Mouse (Mus musculus): Measurements from ENCODE around the gene Phf3.

The Phf3 gene

DNA sequence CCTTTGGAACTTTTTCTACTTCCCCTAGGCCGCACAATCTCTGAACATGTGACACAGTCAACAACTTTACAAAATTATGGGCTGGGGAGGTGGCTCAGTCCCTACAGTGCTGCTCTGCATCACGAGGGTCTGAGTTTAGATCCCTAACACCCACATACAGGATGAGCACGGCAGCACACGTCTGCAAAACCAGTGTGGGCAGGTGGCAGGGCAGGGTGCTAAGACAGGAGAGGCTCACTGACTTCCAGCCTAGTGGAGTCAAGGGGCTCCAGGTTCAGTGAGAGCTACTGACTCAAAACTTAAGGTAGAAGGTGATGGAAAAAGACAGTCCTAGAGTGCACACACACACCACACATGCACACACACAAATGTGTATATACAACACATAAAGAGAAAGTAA is 40.9 kb downstream of the Phf3 start:
- DNase-seq (ENCODE audit: low read depth, low spot score) = no peak

DNA sequence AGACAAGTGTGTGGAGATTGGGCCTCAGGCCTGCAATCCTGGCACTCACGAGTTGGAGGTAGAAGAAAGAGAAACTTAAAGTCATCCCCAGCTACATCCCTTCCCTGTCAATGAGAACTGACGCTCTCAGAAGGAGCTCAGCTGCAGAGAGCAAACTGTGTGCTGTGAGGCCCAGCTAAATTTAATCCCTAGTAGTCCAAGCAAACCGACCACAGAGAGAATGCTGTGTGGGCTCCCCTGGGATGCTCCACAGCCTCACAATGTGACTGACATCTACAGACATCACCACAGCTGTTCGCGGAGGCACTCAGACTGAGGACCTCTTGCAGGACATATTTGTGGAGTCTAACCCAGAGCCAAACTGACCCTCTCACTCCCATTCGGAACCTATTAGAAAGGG is 54.3 kb downstream of the Phf3 start:
- DNase-seq (ENCODE audit: low read depth, low spot score) = no peak

DNA sequence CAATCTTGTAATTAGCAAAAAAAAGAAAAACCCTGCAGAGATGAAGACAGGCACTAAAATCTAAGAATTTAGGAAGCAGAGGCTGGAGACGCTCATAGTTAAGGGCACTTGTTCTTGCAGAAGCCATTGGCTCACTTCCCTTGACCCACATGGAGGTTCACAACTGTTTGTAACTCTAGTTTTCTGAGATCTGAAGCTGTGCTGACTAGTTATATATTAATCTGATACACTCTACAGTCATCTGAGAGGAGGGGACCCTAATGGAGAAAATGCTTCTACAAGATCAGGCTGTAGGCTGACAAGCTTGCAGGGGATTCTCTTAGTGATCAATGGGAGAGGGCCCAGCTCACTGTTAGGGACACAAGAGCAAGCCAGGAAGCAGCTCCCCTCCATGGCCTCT is 58.1 kb downstream of the Phf3 start:
- no peak for DNase-seq (ENCODE audit: low read depth, low spot score)

DNA sequence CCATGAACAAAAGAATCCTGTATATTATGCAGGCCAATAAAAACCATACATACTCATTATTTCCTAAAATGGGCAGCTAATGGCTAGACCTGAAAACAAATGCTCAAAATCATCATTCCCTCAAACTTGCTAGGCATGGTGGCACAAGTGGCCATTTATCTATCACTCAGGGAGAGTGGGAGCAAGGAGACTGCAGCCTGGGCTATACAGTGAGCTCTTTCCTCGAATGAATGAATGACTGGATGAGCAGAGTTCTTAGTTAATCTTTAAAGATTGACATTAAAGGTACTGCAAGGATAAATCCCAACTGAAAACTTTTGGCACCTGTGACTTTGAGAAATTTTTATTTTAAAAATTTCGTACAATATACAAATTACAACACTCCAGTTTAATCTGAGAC is 58.7 kb downstream of the Phf3 start:
- no peak for DNase-seq (ENCODE audit: low read depth, low spot score)

DNA sequence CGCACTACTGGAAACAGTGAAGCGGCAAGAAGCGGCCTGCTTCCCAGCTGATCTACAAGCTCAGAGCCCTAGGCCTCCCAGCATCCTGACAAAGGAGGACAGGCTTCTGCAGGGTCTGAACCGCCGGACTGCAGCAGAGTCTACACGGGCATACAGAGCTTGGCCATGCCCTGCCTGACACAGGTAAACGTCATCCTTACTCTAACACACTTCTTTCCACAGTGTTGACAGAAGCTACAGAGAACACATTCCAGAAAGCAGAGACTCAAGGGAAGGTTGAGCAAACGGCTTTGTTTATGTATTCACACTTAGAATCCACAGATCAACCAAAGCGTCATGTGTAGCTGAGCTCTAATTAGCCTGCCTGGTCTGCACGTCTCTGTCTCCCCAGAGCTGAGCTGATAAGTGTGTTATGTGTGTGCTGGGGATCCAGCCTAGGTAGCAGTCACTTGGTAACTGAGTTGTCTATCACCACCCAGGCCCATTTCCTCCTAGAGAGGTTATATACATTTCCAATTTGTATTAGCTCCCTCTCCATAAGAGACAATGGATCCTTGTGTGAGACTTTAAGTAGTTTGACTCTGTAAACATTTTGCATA is 65.5 kb downstream of the Phf3 start:
- no peak for DNase-seq (ENCODE audit: low read depth, low spot score)

DNA sequence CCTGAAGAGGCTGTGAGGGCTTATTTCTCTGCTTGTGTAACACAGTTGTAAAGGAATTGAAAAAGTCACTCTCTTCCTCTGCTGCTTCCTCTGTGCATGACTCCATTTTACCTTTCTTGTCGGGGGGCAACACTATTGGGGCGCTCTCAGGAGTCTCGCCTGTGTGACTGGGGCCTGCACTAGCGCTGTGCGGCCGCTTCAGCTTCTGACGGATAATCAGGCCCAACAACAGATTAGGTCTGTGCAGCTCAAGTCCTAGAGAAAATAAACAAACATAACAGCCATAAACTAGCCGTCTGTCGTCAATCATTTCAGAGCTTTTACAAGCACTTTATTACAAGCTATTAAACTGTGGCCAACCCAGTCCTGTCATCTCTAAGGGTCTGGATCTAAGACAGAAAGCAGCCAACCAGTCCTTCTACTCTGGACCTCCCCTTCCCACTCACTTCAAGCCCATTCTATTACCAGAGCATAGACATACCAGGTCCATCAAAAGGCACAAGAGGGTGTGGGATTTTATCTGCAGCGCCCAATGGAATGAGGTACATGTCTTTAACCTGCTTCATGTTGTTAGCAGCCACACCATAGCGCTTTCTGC is 67.9 kb downstream of the Phf3 start:
- no peak for DNase-seq (ENCODE audit: low read depth, low spot score)

DNA sequence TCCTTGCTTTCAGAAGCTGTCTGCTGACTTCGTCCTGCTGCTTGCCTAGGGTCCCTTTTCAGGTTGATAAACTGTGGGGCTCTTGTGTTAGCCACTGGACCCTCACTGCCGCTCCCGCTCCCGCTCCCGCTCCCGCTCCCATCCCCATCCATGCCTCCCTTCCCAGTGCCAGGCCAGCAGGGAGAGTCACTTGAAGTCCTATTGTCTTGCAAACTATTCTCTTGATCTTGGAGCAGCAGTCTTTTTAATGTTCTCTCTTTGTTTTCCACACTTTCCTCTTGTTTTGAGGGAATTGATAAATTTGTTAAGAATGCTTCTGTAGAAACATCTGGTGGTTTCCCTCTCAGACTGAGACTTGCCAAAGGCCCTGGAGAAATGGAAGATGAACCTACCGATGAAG is 68.8 kb downstream of the Phf3 start:
- DNase-seq (ENCODE audit: low read depth, low spot score) = no peak

DNA sequence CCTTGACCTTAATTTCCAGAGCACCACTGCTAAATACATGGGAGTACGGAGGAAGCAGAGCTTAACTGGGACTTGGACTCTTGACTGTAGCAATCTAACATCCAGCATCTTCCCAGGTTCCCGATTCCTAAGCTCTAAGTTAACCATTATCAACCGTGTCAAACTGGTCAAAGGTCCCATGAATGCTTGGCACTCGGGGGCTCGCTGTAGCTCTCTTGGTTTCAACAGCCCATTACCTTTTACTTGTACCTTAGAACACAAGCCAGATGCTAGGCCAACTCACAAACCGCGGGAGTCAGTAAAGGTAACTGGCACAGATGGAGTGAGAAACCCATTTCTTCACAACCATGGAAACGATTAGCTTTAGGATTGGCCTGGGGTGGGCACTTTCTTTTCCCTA is 71.8 kb downstream of the Phf3 start:
- DNase-seq (ENCODE audit: low read depth, low spot score) = no peak

DNA sequence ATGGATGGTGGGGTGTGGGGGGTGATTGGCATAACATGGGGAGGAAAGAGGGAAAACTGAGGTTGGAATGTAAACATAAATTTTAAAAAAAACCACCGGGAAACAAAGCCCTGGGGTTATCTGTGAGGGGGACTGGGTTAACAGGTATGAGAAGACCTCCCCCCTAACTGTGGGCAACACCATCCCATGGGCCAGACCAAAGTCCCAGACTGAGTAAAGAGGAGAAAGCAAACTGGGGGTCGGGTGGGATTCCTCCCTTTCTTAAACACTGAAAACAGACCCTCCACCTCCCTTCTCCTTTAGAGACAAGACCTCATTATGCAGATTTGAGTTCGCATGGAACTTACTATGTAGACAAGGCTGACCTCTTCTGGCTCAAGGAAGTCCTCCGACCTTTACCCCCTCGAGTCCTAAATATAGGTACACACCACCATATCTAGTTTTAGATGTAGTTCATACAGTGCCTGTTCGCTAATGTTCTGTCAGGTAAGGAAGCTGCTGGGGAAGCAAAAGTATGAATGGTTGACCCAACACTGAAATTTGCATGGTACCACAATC is 74.4 kb downstream of the Phf3 start:
- DNase-seq (ENCODE audit: low read depth, low spot score) = no peak

DNA sequence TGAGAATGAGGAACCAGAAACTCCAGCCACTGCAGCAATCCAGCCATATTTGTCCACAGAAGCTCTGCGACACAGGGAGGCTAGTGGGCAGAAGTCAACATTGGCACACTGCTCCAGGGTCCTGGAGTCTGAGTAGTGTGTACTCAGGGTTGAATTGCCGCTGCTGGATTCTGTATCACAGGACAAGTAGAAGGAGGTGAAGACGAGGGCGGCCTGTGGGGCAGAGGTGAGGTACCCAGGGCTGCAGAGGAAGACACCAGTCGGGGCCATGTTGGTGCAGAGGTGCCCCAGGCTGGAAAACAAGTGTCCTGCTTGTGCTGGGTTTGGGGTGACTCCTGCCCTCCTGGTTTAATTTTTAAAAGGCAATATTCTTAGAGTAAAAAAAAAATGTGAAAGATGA is 79.1 kb downstream of the Phf3 start:
- DNase-seq (ENCODE audit: low read depth, low spot score) = no peak

DNA sequence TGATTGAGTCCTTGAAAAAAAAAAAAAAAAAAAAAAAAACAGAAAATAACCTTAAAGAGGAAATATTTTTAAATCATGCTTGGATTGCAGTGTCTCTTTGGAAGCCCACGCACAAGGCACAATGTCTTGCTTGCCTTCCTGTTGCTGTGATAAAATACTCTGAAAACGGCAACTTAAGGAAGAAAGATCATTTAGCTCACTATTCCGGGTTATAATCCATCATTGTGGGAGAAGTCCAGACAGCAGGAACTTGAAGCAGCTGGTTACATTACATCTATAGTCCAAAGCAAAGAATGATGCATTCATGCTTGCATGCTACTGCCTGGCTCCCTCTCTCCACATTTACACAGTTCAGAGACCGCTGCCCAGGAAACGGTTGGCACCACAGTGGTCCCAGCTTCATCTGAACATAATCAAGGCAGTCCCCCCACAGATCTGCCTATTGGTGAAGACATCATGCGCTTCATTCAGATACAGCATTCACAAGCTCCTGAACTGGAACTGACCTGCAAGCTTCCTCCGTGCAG is 80.3 kb downstream of the Phf3 start:
- no peak for DNase-seq (ENCODE audit: low read depth, low spot score)

DNA sequence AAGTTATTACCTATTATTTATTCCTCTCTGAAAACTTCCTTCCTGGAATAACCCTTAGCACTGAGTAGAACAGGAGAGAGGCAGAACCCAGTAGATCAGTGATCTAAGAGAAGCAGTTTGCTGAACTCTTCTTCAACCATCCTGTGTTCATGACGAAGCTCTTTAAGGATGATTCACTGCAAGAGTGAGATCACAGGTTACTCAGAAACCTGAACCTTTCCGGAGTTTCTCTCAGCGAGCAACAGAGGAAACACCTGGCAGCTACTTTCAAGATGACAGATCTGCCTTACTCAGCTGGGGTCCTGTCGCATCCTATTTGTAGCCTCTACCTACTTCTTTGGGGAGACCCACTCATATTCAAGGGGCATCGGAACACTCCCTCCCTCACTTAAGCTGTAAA is 80.8 kb downstream of the Phf3 start:
- no peak for DNase-seq (ENCODE audit: low read depth, low spot score)

DNA sequence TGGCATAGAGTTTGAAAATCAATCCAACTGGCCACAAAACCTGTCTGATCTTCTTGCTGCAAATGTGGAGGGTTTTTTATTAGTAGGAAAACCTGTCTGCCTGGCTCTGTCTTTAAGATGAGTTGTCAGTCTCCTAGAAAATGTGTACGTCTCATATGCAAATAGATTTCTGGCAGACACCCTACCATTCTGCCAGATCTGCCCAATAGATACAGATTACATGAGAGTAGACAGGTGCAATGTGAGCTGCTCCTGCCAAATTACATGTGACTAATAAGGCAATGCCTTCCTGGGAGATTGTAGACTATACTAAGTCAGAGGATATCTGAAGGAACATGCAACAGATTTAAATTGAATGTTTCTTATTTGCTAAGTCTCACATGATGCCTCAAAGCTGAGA is 83.5 kb downstream of the Phf3 start:
- no peak for DNase-seq (ENCODE audit: low read depth, low spot score)

DNA sequence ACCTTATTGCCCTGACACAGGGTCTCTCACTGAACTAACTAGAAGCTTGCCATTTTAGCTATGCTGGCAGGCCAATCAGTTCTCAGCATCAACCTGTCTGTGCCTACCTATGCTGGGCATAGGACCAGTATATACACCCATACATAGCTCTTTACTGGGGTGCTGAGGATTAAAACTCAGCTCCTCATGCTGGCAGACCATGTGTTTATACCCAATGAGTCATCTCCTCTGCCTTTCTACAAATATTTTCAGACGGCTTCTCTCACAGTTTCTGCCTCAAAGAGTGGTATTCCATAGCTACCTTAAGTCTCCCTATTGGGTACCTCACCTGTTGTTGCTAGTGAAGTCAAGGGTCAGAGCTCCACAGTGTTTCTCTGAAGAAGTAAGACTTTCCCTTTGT is 84.0 kb downstream of the Phf3 start:
- DNase-seq (ENCODE audit: low read depth, low spot score) = no peak

DNA sequence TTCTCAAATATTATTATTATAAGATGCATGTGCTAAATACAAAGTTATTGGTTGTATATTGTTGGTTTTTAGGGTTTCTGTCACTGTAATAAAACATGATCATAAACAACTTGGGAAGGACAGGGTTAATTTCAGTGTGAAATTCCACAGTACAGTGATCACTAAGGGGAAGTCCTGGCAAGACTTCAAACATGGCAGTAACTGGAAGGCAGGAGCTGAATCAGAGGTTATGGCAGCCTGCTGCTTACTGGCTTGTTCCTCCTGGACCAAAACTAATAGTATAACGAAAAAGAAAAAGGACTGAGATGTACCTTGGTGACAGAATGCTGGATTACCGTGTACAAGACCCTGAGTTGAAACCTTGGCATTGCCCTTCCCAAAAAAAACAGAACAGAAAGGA is 84.7 kb downstream of the Phf3 start:
- DNase-seq (ENCODE audit: low read depth, low spot score) = no peak

DNA sequence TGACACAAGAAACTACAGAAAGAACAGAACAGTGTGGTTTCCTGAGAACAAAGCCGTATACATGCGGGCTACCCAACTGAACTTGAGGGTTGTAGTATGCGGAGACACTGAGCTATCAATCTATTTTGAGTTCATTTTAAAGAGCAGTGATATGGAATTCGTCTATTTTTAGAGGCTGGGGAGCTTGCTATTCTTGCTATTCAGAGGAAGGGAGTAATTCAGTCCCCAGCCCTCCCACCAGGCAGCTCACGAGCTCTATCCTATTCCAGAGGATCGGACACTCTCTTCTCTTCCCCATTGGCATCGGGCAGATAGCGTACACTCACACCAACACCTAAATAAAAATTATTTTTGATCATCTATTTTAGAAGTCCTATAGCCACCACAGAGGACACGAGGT is 87.1 kb downstream of the Phf3 start:
- DNase-seq (ENCODE audit: low read depth, low spot score) = no peak

DNA sequence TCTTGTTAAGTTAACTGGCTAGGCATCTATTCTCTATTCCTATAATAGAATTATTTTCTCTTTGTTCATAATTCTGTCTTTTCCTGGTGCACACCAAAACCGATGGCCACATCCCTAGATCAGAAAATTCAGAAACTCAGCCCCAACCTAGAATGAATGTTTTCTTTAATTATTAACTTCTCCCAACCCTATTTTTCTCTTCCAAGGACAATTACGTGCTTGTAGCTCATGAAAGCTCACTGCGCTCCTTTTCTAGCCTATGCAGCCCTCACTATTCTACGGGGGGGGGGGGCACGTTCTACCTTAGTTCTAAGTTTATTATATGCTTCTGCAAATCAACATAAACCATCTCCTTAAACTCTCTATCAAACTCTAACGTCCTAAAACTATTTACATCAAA is 90.0 kb downstream of the Phf3 start:
- no peak for DNase-seq (ENCODE audit: low read depth, low spot score)

DNA sequence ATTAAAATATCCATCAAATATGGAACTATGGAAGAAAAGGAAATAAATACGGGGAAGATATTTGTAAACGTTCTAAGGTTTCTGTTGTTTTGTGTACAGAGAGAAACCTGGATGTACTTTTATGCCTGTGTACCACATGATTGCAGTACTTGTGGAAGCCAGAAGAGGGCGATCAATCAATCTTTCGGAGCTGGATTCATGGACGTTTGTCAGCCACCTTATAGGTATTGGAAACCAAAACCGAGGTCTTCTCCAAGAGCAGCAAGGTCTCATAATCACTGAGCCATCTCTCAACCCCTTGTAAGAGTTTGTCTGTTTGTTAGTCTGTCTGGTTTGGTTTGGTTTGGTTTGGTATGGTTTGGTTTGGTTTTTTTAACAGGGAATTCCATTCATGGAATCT is 93.4 kb downstream of the Phf3 start:
- DNase-seq (ENCODE audit: low read depth, low spot score) = no peak

DNA sequence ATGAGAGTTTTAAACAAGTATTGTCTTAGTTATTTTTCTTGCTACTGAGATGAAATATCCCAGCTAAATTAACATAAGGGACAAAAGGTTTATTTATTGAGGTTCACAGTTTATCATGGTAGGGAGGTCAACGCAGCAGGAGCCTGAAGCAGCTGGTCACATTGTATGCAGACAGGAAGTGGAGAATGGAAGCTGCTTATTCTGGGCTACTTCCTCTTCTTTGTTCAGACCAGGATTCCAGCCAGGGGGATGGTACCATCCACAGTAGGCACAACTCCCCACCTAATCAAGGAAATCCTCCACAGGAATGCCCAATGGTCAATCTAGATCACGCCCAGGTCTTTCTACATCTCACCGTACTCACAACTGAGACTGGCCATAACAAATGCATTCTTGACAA is 94.2 kb downstream of the Phf3 start:
- DNase-seq (ENCODE audit: low read depth, low spot score) = no peak

DNA sequence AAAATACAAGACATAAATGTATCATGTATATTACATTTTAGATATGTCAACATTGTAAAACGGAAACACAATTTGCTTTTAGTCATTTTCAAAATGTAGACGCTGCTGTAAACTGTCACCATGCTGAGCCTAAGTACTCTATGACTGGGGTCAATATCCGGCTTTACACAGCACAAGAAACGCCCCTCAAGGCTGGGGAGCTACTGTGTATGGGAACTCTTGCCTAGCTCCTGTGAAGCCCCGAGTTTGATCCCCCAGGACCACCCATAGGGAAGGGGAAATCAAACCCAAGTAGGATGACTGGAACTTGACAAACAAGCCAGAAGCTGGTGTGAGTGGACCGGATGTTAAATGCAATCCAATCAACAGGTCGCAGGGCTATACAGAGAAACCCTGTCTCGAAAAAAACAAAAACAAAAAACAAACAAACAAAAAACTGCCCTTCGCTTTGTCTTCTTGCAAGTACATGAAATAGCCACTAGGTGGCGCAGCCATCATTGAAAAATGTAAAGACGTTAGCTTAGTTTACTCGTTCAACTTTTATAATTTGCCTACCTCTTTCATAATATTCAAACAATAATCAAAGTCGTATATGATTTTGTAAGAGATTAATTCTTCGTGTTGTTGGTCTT is 95.2 kb downstream of the Phf3 start:
- peak; percentile 28 for DNase-seq (ENCODE audit: low read depth, low spot score)

DNA sequence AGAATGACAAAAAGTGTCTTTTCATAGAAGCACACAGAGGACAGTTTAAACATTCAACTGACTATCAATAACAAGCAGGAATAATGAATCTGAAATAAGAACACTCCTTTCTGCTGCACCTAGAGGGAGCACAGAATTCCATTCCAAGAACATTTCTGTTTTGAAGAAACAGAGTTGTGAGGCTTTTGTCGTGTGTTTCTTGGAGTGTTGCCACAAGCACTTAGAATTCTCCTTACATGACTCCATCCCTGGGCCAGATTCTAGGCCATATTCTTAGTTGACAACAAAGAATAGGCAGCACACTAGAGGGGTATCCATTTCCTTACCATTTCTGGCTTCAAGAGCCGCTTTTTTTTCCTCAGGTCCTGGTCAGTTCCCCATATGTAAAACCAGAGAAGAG is 97.5 kb downstream of the Phf3 start:
- DNase-seq (ENCODE audit: low read depth, low spot score) = no peak

DNA sequence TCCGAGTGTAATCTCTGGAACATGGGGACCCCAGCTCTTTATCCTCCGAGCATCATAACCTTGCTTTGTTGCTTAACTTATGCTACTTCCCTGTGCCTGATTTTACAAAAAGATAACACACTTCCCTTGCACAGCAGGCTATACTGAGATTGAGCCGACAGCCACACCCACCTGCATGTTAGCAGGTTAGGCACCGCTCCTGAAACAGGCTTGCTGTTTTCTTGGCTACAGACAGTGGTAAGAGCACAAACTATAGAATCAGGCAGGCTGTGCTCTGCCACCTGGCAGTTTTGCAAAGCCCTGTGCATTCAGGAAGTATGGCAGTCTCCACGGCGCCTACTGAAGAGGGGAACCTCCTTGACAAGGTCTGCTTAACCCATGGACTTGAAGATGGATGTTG is 100.1 kb downstream of the Phf3 start:
- DNase-seq (ENCODE audit: low read depth, low spot score) = no peak

DNA sequence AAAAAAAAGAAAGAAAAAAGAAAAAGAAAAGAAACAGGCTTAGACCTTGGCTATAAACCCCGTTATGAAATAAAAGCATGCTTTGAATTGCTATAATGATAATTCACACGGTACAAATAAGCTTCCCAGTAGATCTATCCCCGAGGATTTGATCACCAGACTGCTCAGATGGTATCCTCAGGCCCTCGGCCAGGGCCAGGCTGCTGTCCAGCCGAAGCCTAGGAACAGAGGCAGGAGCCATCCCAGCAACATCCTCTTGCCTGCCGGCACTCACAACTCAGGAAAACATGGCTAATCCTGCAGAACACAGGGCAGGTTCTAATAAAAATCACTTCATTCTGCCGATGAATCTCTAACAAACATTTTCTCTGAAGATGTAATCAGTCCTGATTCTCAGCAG is 100.9 kb downstream of the Phf3 start:
- DNase-seq (ENCODE audit: low read depth, low spot score) = no peak

Measured in c-Kit-negative CD71-positive TER-119-positive erythroid progenitor cells, embryonic 14.5 days (primary cell).